Mouse (Mus musculus) lung, embryonic 15.5 days (tissue): ENCODE measurements around the gene Ldb3. TPM values are rescaled to one million over a fixed set of nuclear protein-coding genes. Genes with fewer than 3 reads are reported as not detected.

Experiments
- ATAC-seq: fragments of 200-750 bp; cut with Nextera tagmentation; 2 replicates; pipeline ENCODE4 v1.8.0; 2017; ENCODE audit warnings: moderate number of reproducible peaks, borderline replicate concordance; ENCODE audit not compliant: low FRiP score, low TSS enrichment; ENCODE audit errors: extremely low read depth
- H3K27ac ChIP-seq: fragments of 300-500 bp; sonication (generic); 2 replicates; pipeline ENCODE4 v1.5.1; 2015; ENCODE audit warnings: moderate library complexity, mild to moderate bottlenecking, inconsistent platforms
- H3K27me3 ChIP-seq: fragments of 300-500 bp; sonication (generic); 2 replicates; pipeline ENCODE4 v1.6.1; 2015; ENCODE audit warnings: inconsistent platforms
- H3K36me3 ChIP-seq: fragments of 300-500 bp; sonication (generic); 2 replicates; pipeline ENCODE4 v1.6.1; 2015; ENCODE audit warnings: inconsistent platforms
- H3K4me1 ChIP-seq: fragments of 300-500 bp; sonication (generic); 2 replicates; pipeline ENCODE4 v1.6.1; 2015; ENCODE audit warnings: inconsistent platforms
- H3K4me2 ChIP-seq: fragments of 300-500 bp; sonication (generic); 2 replicates; pipeline ENCODE4 v1.6.1; 2015; ENCODE audit warnings: inconsistent platforms, mild to moderate bottlenecking, moderate library complexity
- H3K4me3 ChIP-seq: fragments of 300-500 bp; sonication (generic); 2 replicates; pipeline ENCODE4 v1.5.1; 2015; ENCODE audit warnings: mild to moderate bottlenecking, inconsistent platforms
- H3K9ac ChIP-seq: fragments of 300-500 bp; sonication (generic); 2 replicates; pipeline ENCODE4 v1.6.1; 2015; ENCODE audit warnings: inconsistent platforms
- H3K9me3 ChIP-seq: fragments of 300-500 bp; sonication (generic); 2 replicates; pipeline ENCODE4 v1.6.1; 2016; ENCODE audit warnings: inconsistent platforms
- WGBS: fragments of 180-500 bp; shearing (Covaris S2); methylation state at CpG from one replicate; pipeline ENCODE4 v1.1.7; 2015; 5-methylcytosine and 5-hydroxymethylcytosine counted together
- polyA plus RNA-seq: library from polyadenylated mRNA; unstranded; fragments of >200 nt; fragmentation: Nextera tagmentation; extraction: Ambion mirVana; gene quantifications from 2 replicates; pipeline ENCODE4 v1.2.1, GENCODE M21; 2015

Ldb3 gene
- polyA plus RNA-seq, 1 experiment from 2014 or later = 9.5 TPM

DNA sequence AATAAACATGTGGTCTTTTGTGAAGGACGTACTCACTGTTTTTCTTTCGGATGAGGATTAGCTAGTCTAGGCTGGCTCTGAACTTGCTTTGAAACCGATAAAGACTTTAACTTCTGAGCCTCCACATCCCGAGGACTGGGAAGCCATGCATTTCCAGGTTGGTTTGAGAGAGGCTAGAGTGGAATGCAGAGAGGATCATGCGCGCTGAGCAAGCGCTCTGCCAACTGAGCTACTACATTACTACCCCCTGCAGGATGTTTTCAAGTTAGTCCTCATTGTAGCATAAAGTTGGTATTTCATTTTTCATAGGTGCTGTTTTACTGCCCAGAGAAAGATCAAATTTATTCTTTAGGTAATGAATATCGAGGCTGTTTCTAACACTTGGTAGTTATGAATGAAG lies 102.3 kb downstream of the Ldb3 start:
- ATAC-seq = no peak
- 50% methylated on average over 8 of the region's 8 CpGs for WGBS

DNA sequence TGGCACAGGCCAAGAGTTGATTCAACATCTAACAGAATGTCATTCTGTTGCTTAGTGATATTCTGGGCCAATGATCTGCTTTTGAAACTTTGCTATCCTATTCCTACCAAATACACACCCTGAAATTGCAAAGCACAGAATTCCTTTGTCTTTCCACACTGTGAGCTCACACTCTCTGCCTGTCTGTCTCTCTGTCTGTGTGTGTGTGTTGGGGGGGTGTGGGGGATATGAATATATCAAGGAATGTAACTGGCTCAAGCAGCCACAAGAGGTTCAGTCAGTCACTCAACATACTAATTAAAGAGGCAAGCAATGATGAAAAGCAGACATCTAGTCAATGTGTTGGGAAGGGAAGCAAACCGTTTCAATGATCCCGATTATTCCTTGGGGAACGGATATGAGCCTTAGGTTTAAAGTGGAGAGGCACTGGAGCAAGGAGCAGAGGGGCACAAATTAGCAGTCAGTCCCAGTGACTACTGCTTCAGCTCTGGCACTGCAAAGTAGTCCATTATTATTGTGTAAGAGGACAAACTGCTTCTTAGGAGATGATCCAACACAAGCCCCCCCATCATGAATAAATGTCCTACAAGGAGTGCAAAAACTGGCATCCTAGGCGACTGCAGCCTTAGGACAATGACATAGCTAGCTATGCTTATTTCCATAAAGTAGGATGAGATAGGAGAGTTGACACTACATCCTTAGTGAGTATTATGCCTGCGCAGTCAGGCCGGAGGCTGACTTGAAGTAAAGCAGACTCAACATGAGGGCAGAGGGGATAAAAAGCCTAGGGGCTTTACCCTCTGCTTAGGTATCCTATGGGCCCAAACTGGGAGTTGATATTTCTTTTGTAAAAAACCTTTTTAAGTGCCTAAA lies 104.8 kb downstream of the Ldb3 start:
- Histone ChIP-seq H3K9ac (no peak overlapping the region), H3K4me2 (no peak overlapping the region), H3K36me3 (no peaks in the 10 kb centered on the region), H3K4me1 (0 out of 2 replicates have a peak, but pooled peaks cover 7% of the 10 kb centered on the region), H3K4me3 (no peak overlapping the region), H3K27me3 (0 out of 2 replicates have a peak, but pooled peaks cover 3% of the 10 kb centered on the region), H3K27ac (no peak overlapping the region), H3K9me3 (no peaks in the 10 kb centered on the region)
- WGBS = 79% methylated on average over 6 of the region's 6 CpGs
- ATAC-seq = no peak

More for the DNA sequence above, 102.3 kb downstream of the Ldb3 start:
- Histone ChIP-seq H3K27me3 (0 out of 2 replicates have a peak, but pooled peaks cover 3% of the 10 kb centered on the region), H3K4me1 (peaks cover 20% of the 10 kb centered on the region), H3K4me3 (no peak overlapping the region), H3K4me2 (no peak overlapping the region), H3K9ac (no peak overlapping the region), H3K36me3 (no peaks in the 10 kb centered on the region), H3K9me3 (no peaks in the 10 kb centered on the region), H3K27ac (no peak overlapping the region)

Other genes with a start within 250 kb of the Ldb3 start
- not detected in 2 replicates for gene Fam25c, start 233.2 kb downstream of the Ldb3 start, polyA plus RNA-seq
- 6.2 and 7.5 TPM in 2 replicates for gene Sncg, start 213.9 kb downstream of the Ldb3 start, polyA plus RNA-seq
- 12.7 and 14.3 TPM in 2 replicates for gene Mmrn2, start 213.2 kb downstream of the Ldb3 start, polyA plus RNA-seq
- 39.1 and 39.2 TPM in 2 replicates for gene Bmpr1a, start 85.3 kb downstream of the Ldb3 start, polyA plus RNA-seq
- not detected in 2 replicates for gene 9230112D13Rik, start 65.9 kb downstream of the Ldb3 start, polyA plus RNA-seq
- 0.15 and 0.29 TPM in 2 replicates for gene Opn4, start 11.5 kb upstream of the Ldb3 start, polyA plus RNA-seq
- gene Wapl, start 85.2 kb upstream of the Ldb3 start, polyA plus RNA-seq = 24.8 and 25.7 TPM in 2 replicates
- gene Grid1, start 231.4 kb upstream of the Ldb3 start, polyA plus RNA-seq = 0.19 and 0.40 TPM in 2 replicates